Mouse (Mus musculus): ENCODE results near the gene Mymk. TPM values are rescaled to one million over a fixed set of nuclear protein-coding genes. Genes with fewer than 3 reads are reported as not detected.

The Mymk gene
- 0.19 and 0.32 TPM in 2 replicates for polyA plus RNA-seq (2012; rRNA removed)

DNA sequence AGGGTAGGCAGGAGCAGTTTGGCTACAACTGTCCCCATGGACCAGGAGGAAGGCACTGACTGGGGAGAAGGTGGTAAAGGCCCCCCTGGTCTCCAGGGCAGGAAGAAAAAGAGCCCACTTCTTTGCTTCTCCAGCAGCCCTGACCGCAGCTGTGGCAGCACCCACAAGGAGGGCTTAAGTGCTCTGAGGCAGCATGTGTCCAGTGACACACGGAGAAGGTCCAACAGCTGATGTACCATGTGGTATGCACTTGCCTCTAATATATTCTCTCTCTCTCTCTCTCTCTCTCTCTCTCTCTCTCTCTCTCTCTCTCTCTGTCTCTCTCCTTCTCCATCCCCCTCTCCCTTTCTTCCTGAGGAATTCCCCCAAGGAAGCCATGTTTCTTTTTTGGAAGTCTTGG is at the start of gene Mymk:
Gene Mymk, minus strand, starts transcription at position 202 of the 400 bp plus-strand sequence.
- WGBS, result 86% methylated on average over 2 of the region's 2 CpGs
- TF ChIP-seq POLR2A (IDR thresholded peaks at IDR 0.05; ENCODE audit: borderline replicate concordance, extremely low read depth, low read depth, low read length) (no peak), CTCF (IDR thresholded peaks at IDR 0.05; ENCODE audit: insufficient read depth, low read length) (no peak)
- H3K4me3 ChIP-seq (replicated peaks; ENCODE audit: extremely low read depth, low read depth, low read length), result no peak within 1 kb of the TSS

GRCm38 (mm10) chr2:27120241-27120641 is 48.3 kb upstream of the Mymk start:
- Histone ChIP-seq H3K4me1 (ENCODE audit: control insufficient read depth, insufficient read depth, low read length) (no peaks in the 10 kb centered on the region), H3K4me3 (replicated peaks; ENCODE audit: extremely low read depth, low read depth, low read length) (no peak overlapping the region)
- TF ChIP-seq POLR2A (IDR thresholded peaks at IDR 0.05; ENCODE audit: borderline replicate concordance, extremely low read depth, low read depth, low read length) (no peak), CTCF (IDR thresholded peaks at IDR 0.05; ENCODE audit: insufficient read depth, low read length) (no peak)
- WGBS, result 60% methylated on average over 8 of the region's 8 CpGs
- peak; percentile 13 for DNase-seq

More for the DNA sequence above, at the start of gene Mymk:
- no peaks in the 10 kb centered on the region for H3K4me1 ChIP-seq (ENCODE audit: control insufficient read depth, insufficient read depth, low read length)
- DNase-seq, result no peak

GRCm38 (mm10) chr2:27119766-27120165 is 47.8 kb upstream of the Mymk start:
- no peak for DNase-seq
- TF ChIP-seq POLR2A (IDR thresholded peaks at IDR 0.05; ENCODE audit: borderline replicate concordance, extremely low read depth, low read depth, low read length) (no peak), CTCF (IDR thresholded peaks at IDR 0.05; ENCODE audit: insufficient read depth, low read length) (no peak)
- H3K4me1 ChIP-seq (ENCODE audit: control insufficient read depth, insufficient read depth, low read length), result no peaks in the 10 kb centered on the region

DNA sequence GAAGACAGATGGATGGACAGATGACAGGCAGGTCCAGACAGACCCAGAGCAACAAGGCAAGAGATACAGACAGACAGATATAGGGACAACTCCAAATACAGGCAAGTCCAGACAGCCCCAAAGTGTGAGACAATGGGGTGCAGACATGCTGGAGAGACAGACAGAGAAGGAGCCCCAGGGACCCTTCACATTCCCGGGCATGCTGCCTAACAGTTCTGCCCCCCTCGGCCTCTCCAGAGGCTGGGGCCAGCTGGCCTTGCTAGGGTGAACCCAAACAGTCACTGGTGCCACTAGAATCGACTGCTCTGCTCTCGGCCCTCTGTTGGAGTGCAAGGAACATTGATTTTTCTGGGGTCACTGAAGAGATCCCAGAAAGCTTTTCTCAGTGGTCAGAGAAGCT is 46.5 kb upstream of the Mymk start:
- DNase-seq, result no peak
- H3K4me1 ChIP-seq (ENCODE audit: control insufficient read depth, insufficient read depth, low read length), result no peaks in the 10 kb centered on the region
- TF ChIP-seq POLR2A (IDR thresholded peaks at IDR 0.05; ENCODE audit: borderline replicate concordance, extremely low read depth, low read depth, low read length) (no peak), CTCF (IDR thresholded peaks at IDR 0.05; ENCODE audit: insufficient read depth, low read length) (no peak)
- no peak overlapping the region for H3K4me3 ChIP-seq (replicated peaks; ENCODE audit: extremely low read depth, low read depth, low read length)
- 52% methylated on average over 4 of the region's 4 CpGs for WGBS

More at GRCm38 (mm10) chr2:27119766-27120165, 47.8 kb upstream of the Mymk start:
- no peak overlapping the region for H3K4me3 ChIP-seq (replicated peaks; ENCODE audit: extremely low read depth, low read depth, low read length)
- whole genome bisulfite sequencing, result 75% methylated on average over 2 of the region's 2 CpGs

- 86% methylated on average over 10 of the region's 10 CpGs for WGBS
- H3K4me3 ChIP-seq (replicated peaks; ENCODE audit: extremely low read depth, low read depth, low read length), result no peak overlapping the region
- no peaks in the 10 kb centered on the region for H3K4me1 ChIP-seq (ENCODE audit: control insufficient read depth, insufficient read depth, low read length)
- no peak for DNase-seq
- TF ChIP-seq POLR2A (IDR thresholded peaks at IDR 0.05; ENCODE audit: borderline replicate concordance, extremely low read depth, low read depth, low read length) (no peak), CTCF (IDR thresholded peaks at IDR 0.05; ENCODE audit: insufficient read depth, low read length) (no peak)
Observed at GRCm38 (mm10) chr2:27114169-27114568, 42.2 kb upstream of the Mymk start.

- TF ChIP-seq POLR2A (IDR thresholded peaks at IDR 0.05; ENCODE audit: borderline replicate concordance, extremely low read depth, low read depth, low read length), result no peak
- TF ChIP-seq CTCF (IDR thresholded peaks at IDR 0.05; ENCODE audit: insufficient read depth, low read length), result no peak
- Histone ChIP-seq H3K4me3 (replicated peaks; ENCODE audit: extremely low read depth, low read depth, low read length) (no peak overlapping the region), H3K4me1 (ENCODE audit: control insufficient read depth, insufficient read depth, low read length) (no peaks in the 10 kb centered on the region)
- no peak for DNase-seq
- 71% methylated on average over 20 of the region's 20 CpGs for WGBS
Observed at GRCm38 (mm10) chr2:27112585-27112984, 40.6 kb upstream of the Mymk start.

DNA sequence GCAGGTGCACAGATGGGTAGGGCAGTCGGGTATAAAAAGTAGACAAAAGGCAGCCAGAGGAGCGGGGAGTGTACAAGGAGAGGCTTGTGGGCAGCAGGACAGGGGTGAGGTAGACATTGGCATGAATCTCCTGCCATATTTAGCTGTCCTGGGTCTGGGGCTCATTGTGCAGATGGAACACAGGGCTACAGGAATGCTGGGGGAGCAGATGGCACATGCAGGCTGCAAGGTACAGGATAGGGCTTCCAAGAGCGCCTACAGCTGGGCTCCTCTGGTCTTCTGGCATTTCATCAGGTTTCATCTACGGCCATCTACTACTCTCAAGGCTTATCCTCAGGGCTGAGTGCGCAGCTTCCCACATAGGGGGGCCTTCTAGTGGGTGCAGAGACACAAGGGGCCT is 37.1 kb upstream of the Mymk start:
- 84% methylated on average over 5 of the region's 5 CpGs for WGBS
- no peak for DNase-seq
- H3K4me1 ChIP-seq (ENCODE audit: control insufficient read depth, insufficient read depth, low read length), result no peaks in the 10 kb centered on the region
- H3K4me3 ChIP-seq (replicated peaks; ENCODE audit: extremely low read depth, low read depth, low read length), result no peak overlapping the region
- TF ChIP-seq POLR2A (IDR thresholded peaks at IDR 0.05; ENCODE audit: borderline replicate concordance, extremely low read depth, low read depth, low read length), result no peak

DNA sequence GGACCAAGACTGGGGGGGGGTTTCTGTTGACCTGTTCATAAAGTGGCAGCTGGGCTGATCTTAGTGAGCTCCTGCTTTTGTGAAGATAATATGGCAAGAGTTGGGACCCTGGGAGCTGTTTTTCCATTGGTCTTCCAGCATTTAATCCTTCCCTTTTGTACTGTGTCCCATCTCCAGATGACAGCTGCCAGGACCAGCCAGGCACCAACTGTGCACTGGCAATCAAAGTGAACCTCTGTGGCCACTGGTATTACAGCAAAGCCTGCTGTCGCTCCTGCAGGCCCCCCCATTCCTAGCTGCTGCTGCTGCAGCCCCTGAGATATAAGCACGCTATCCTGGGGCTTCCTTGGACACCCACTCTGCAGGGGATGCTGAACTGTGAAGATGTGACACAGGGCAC is 36.2 kb upstream of the Mymk start:
- TF ChIP-seq POLR2A (IDR thresholded peaks at IDR 0.05; ENCODE audit: borderline replicate concordance, extremely low read depth, low read depth, low read length) (no peak), CTCF (IDR thresholded peaks at IDR 0.05; ENCODE audit: insufficient read depth, low read length) (no peak)
- Histone ChIP-seq H3K4me3 (replicated peaks; ENCODE audit: extremely low read depth, low read depth, low read length) (no peak overlapping the region), H3K4me1 (ENCODE audit: control insufficient read depth, insufficient read depth, low read length) (no peaks in the 10 kb centered on the region)
- no peak for DNase-seq
- 85% methylated on average over 2 of the region's 2 CpGs for WGBS

DNA sequence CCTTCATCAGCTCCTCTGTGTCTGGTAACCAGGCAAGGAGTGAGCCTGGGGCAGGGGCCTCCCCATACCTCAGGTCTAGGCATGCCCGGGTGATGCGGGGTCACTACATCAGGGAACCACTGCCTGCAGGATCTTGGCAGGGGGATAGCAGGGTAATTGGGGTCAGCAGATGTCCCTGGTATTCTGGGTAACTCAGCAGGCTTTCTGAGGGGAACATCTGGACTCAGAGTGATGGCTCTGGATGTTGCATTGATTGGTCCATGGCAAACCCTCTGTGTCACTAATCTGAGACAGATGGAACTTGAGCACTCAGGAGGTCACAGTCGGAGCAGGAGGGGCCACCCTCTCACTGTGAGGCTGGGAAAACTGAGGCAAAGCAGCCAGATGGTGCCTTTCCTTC is 34.8 kb upstream of the Mymk start:
- 77% methylated on average over 3 of the region's 3 CpGs for WGBS
- DNase-seq, result no peak
- no peaks in the 10 kb centered on the region for H3K4me1 ChIP-seq (ENCODE audit: control insufficient read depth, insufficient read depth, low read length)
- no peak overlapping the region for H3K4me3 ChIP-seq (replicated peaks; ENCODE audit: extremely low read depth, low read depth, low read length)
- TF ChIP-seq CTCF (IDR thresholded peaks at IDR 0.05; ENCODE audit: insufficient read depth, low read length) (no peak), POLR2A (IDR thresholded peaks at IDR 0.05; ENCODE audit: borderline replicate concordance, extremely low read depth, low read depth, low read length) (no peak)

DNA sequence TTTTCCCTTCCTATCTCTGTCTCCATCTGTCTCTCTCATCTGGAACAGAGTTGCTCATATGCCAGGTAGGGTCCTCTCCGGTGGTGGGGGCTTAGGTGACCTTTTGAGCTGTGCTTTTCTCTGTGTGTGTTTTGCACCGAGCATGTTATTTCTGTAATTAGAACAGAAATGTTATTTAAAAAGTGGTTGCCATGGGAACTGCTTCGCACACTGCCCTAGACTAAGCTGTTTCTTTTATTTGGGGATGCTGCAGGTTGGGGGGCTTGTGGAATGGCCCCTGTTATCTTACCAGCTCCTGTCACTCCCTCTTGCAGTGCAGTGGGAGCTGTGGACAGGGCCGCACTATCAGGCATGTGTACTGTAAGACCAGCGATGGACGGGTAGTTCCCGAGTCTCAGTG is 31.6 kb upstream of the Mymk start:
- DNase-seq, result no peak
- Histone ChIP-seq H3K4me1 (ENCODE audit: control insufficient read depth, insufficient read depth, low read length) (peaks cover under 1% of the 10 kb centered on the region; the same call in 1 of the 2 replicates), H3K4me3 (replicated peaks; ENCODE audit: extremely low read depth, low read depth, low read length) (no peak overlapping the region)
- TF ChIP-seq POLR2A (IDR thresholded peaks at IDR 0.05; ENCODE audit: borderline replicate concordance, extremely low read depth, low read depth, low read length), result no peak
- TF ChIP-seq CTCF (IDR thresholded peaks at IDR 0.05; ENCODE audit: insufficient read depth, low read length), result no peak
- WGBS, result 75% methylated on average over 7 of the region's 7 CpGs

All from lung, adult 2 months (tissue).